Mouse (Mus musculus) hindbrain, embryonic 15.5 days (tissue): ENCODE measurements at regions not wholly inside any gene's neighbourhood (a gene's known extent, or its start where the extent isn't known, plus 50 kb on each side); places are given as distances from the start of the nearest gene placed in this dataset.
A peak's percentile ranks its signal among the peaks of the same experiment; 100 is the strongest.

ENCODE experiments used
- ATAC-seq: fragments of 200-750 bp; cut with Nextera tagmentation; 2 replicates; pipeline ENCODE4 v1.8.0; 2017; ENCODE audit warnings: low read depth, moderate number of reproducible peaks, moderate TSS enrichment; ENCODE audit not compliant: low FRiP score
- H3K27ac ChIP-seq: fragments of 300-500 bp; sonication (generic); replicated peaks from 2 replicates; pipeline ENCODE4 v1.5.1; 2015; ENCODE audit warnings: mild to moderate bottlenecking, inconsistent platforms
- H3K27me3 ChIP-seq: fragments of 300-500 bp; sonication (generic); 2 replicates; pipeline ENCODE4 v1.6.1; 2015; ENCODE audit warnings: control low read depth, inconsistent platforms
- H3K36me3 ChIP-seq: fragments of 300-500 bp; sonication (generic); 2 replicates; pipeline ENCODE4 v1.6.1; 2015; ENCODE audit warnings: control low read depth, inconsistent platforms
- H3K4me1 ChIP-seq: fragments of 300-500 bp; sonication (generic); replicated peaks from 2 replicates; pipeline ENCODE4 v1.6.1; 2015; ENCODE audit warnings: control low read depth, inconsistent platforms
- H3K4me2 ChIP-seq: fragments of 300-500 bp; sonication (generic); 2 replicates; pipeline ENCODE4 v1.6.1; 2015; ENCODE audit warnings: moderate library complexity, mild to moderate bottlenecking, inconsistent platforms
- H3K4me3 ChIP-seq: fragments of 300-500 bp; sonication (generic); 2 replicates; pipeline ENCODE4 v1.5.1; 2015; ENCODE audit warnings: mild to moderate bottlenecking, inconsistent platforms
- H3K9ac ChIP-seq: fragments of 300-500 bp; sonication (generic); 2 replicates; pipeline ENCODE4 v1.6.1; 2015; ENCODE audit warnings: inconsistent platforms
- H3K9me3 ChIP-seq: fragments of 300-500 bp; sonication (generic); 2 replicates; pipeline ENCODE4 v1.6.1; 2016; ENCODE audit warnings: control low read depth, inconsistent platforms
- WGBS: fragments of 180-500 bp; shearing (Covaris S2); methylation state at CpG from one replicate; pipeline ENCODE4 v1.1.7; 2015; 5-methylcytosine and 5-hydroxymethylcytosine counted together

DNA sequence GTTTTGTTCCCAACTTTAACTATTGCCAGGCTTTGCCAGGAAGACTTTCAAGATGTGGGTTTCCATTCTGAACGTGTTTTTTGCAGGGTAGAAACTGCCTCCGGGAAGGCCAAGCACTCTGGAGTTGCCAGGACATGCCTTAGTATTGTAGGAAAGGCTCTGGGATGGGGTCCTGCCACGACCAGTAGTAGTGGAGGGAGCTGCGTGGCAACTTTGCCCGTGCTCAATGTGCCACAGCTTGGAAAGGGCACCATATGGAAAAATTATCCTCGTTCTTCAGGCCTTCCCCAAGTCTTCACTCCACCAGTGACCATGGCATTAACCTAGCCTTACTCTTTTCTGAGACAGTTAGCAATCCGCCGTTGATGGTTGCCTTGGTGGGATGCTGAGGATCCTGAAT is 72.5 kb upstream of the Ppara start:
- no peak overlapping the region for H3K27ac ChIP-seq
- H3K4me2 ChIP-seq, result no peak overlapping the region
- H3K36me3 ChIP-seq, result no peaks in the 10 kb centered on the region
- H3K9me3 ChIP-seq, result no peaks in the 10 kb centered on the region
- WGBS, result 88% methylated on average over 8 of the region's 8 CpGs
- peaks cover 16% of the 10 kb centered on the region for H3K4me1 ChIP-seq
- ATAC-seq, result no peak
- no peak overlapping the region for H3K9ac ChIP-seq
- no peak overlapping the region for H3K4me3 ChIP-seq
- peaks cover 60% of the 10 kb centered on the region for H3K27me3 ChIP-seq

DNA sequence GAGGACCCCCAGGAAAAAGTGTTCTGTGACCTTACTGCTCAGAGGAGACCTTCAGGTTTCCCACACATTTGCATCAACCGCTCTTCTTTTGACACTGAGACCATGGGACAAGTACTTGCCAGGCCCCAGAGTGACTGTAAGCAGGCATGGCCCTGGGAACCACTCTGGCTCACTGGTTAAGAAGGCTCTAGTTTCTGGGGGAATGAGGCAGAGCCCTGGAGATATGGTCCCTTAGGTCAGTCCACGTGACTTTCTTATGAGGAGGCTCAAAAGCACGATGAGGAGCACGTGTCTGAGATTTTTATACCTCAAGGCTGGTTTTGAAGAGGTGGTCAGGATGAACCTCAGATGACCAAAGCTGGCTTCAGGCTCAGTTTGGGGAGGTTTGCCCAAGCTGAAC is 72.1 kb upstream of the Ppara start:
- Histone ChIP-seq H3K4me3 (no peak overlapping the region), H3K27me3 (peaks cover 63% of the 10 kb centered on the region), H3K9ac (no peak overlapping the region), H3K9me3 (no peaks in the 10 kb centered on the region), H3K36me3 (no peaks in the 10 kb centered on the region), H3K27ac (no peak overlapping the region), H3K4me2 (no peak overlapping the region), H3K4me1 (peaks cover 20% of the 10 kb centered on the region)
- WGBS, result 89% methylated on average over 4 of the region's 4 CpGs
- no peak for ATAC-seq

DNA sequence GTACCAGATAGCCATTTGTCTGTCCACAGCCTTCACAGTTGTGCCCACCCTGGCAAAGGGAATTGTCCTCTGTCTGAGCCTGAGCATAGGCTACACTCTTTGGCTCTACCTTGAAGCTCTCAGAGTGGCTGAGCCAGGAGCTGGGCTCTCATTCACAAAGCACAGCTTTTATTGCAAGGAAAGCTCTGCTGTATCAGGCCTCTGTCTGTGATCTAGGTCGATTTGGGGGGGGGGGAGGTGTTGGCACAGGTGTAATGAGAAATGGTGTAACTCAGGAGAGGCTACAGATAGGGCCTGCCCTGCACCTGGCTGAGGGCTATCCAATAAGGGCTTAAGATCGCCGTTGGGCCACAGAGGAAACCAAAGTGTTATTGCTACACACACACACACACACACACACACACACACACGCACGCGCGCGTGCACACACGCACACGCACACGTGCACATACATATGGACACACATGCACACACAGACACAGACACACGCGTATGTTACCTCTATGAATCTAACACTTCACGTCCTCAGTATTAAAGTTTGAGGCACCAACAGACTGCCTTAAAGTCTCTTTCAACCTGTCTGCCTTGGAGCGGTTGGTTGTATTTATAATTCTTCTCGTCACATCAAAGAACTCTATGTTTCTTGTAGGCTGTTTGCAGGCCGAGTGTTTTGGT is 70.9 kb upstream of the Ppara start:
- no peak for ATAC-seq
- peaks cover 28% of the 10 kb centered on the region for H3K4me1 ChIP-seq
- H3K27ac ChIP-seq, result no peak overlapping the region
- H3K4me2 ChIP-seq, result no peak overlapping the region
- H3K9ac ChIP-seq, result no peak overlapping the region
- no peak overlapping the region for H3K4me3 ChIP-seq
- no peaks in the 10 kb centered on the region for H3K36me3 ChIP-seq
- WGBS, result 87% methylated on average over 17 of the region's 17 CpGs
- H3K9me3 ChIP-seq, result no peaks in the 10 kb centered on the region
- H3K27me3 ChIP-seq, result peaks cover 60% of the 10 kb centered on the region

DNA sequence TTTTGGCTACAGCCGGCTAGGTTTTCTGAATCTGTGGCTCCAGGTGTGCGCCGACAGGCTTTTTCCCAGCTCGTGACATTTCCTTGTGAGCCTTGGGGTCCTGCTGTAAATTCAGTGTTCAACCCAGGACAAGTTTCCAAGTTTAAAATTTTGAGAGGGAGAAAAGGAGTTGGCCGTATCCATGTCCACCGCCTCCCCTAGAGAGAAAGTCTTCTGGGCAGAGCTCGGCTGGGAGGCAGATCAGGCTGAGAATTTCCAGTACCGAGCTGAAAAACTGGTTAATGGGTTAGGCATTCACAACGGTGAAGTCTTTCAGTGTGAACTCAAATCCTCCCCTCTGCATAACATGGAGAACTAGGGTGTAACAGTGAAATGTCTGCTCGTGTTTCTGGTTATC is 70.4 kb upstream of the Ppara start:
- Histone ChIP-seq H3K4me2 (no peak overlapping the region), H3K4me3 (no peak overlapping the region), H3K27me3 (peaks cover 55% of the 10 kb centered on the region), H3K36me3 (no peaks in the 10 kb centered on the region), H3K9ac (no peak overlapping the region), H3K27ac (no peak overlapping the region), H3K9me3 (no peaks in the 10 kb centered on the region), H3K4me1 (peaks cover 33% of the 10 kb centered on the region)
- 74% methylated on average over 10 of the region's 10 CpGs for WGBS
- ATAC-seq, result no peak

DNA sequence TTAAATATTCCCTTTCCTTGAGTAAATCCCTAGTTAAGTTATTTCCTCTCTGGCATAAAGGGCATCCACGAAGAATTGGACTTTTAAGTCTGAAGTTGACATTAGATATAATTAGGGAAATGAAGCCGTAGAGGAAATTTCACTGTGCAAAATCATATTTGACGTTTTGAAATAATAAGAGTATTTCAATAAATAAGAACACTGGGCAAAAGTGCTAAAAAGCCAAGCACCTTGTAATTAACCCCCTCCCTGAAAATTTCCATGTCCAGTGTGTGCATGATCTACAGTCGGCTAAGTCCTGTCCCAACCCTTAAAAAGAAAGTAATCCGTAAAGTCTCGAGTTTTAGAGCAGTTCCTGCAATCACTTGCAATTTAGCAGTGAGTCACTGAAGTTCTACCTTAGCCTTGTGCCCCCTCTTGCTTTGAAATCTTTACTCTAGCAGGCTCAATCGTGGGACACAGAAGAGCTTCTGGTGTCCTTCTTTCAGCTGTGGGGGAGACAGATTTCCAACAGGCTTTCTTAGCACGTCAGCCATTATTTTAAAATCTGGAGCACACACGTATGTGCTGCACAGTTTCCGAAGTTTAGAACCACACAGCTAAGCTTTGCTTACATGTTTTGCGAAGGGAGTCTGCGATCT is 69.5 kb upstream of the Ppara start:
- Histone ChIP-seq H3K27ac (no peak overlapping the region), H3K4me1 (peaks cover 37% of the 10 kb centered on the region), H3K9me3 (no peaks in the 10 kb centered on the region), H3K9ac (no peak overlapping the region), H3K36me3 (no peaks in the 10 kb centered on the region), H3K4me3 (no peak overlapping the region), H3K4me2 (no peak overlapping the region), H3K27me3 (peaks cover 49% of the 10 kb centered on the region)
- ATAC-seq, result no peak
- WGBS, result 76% methylated on average over 12 of the region's 12 CpGs

DNA sequence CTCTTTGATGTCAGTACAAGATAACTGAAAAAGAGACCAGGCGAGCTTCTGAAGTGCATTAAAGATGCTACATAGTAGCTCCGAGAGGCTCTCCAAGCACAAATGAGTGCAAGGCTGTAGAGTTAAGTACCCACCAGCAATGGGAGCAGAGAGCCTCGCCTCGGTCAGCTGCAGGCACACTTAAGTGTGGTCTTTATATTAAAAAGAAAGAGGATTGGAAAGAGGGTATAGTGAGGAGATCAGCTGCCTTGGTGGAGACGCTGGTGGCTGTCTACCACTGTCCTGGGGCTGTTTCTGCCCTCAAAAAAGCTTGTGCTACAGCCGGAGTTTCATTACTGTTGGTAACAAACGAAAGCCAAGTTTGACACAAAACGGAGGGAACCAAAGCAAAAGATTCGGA is 68.3 kb upstream of the Ppara start:
- Histone ChIP-seq H3K4me1 (peaks cover 31% of the 10 kb centered on the region), H3K27ac (peak overlapping the region; percentile 76), H3K4me3 (no peak overlapping the region), H3K9ac (peak overlapping the region; percentile 30; the same call in 1 of the 2 replicates), H3K27me3 (peaks cover 41% of the 10 kb centered on the region), H3K4me2 (peak overlapping the region; percentile 42), H3K36me3 (no peaks in the 10 kb centered on the region), H3K9me3 (no peaks in the 10 kb centered on the region)
- WGBS, result 55% methylated on average over 9 of the region's 9 CpGs
- ATAC-seq, result no peak

DNA sequence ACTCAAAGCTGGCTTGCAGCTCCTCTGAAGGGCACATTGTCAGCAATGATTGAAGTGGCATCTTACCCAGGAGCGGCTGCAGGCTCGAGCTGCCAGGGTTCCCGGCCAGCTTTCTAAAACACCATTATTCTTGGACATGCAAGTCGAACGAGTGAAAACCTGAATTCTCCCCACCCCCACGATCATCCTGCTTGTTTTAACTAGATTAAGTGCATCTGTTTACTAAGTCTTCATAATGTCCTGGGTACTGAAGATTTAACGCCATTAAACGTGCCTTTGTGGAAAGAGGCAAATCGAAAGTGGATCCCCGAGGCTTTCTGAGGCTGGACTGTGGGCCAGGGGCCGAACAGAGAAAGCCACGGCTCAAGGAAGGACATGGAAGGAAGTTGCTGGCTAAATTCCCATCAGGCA is 67.4 kb upstream of the Ppara start:
- peak overlapping the region; percentile 26 for H3K9ac ChIP-seq
- WGBS, result 32% methylated on average over 12 of the region's 12 CpGs
- peaks cover 31% of the 10 kb centered on the region for H3K4me1 ChIP-seq

DNA sequence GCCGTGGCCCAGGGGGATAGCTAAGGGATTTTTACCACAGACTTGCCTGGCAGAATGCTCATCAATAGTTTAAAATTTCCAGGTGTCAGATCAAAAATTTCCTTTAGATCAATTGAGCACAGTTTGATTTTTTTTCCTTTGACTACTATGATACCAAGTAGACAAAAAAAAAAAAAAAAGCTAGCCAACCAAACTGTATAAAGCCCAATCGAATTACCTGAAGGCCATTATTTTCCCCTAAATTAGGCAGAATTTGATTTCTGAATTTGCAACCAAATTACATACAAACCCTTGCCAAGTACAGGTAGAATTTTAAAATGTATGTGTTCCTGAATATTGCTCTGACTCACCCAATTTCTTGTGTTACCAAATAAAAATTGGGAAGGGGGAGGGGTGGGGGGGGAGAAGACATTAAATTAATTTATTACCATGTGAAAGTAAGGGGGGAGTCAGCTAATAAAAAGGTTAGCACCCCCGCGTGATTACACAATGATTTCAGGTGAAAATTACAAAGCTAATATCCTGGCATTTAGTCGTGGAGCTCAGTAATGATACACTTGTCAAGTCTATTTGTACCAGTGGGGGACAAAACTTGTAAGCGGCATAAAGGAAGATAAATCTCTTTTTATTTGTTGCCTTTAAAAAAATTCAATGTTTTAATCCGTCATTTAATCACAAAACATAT is 66.7 kb upstream of the Ppara start:
- peak overlapping the region; percentile 41 for H3K4me2 ChIP-seq
- peak overlapping the region; percentile 26; the same call in 1 of the 2 replicates for H3K9ac ChIP-seq
- peaks cover 31% of the 10 kb centered on the region for H3K4me1 ChIP-seq
- 66% methylated on average over 7 of the region's 7 CpGs for WGBS
- no peak for ATAC-seq
- H3K36me3 ChIP-seq, result no peaks in the 10 kb centered on the region
- peak overlapping the region; percentile 100 for H3K27ac ChIP-seq
- 0 out of 2 replicates have a peak overlapping the region, but pooled peaks have one; percentile 15 for H3K4me3 ChIP-seq
- peaks cover 26% of the 10 kb centered on the region for H3K27me3 ChIP-seq
- no peaks in the 10 kb centered on the region for H3K9me3 ChIP-seq

More for the DNA sequence above, 67.4 kb upstream of the Ppara start:
- H3K9me3 ChIP-seq, result no peaks in the 10 kb centered on the region
- ATAC-seq, result no peak
- H3K4me3 ChIP-seq, result peak overlapping the region; percentile 15
- H3K36me3 ChIP-seq, result no peaks in the 10 kb centered on the region
- H3K27me3 ChIP-seq, result peaks cover 33% of the 10 kb centered on the region
- H3K4me2 ChIP-seq, result peak overlapping the region; percentile 41
- peak overlapping the region; percentile 100 for H3K27ac ChIP-seq

DNA sequence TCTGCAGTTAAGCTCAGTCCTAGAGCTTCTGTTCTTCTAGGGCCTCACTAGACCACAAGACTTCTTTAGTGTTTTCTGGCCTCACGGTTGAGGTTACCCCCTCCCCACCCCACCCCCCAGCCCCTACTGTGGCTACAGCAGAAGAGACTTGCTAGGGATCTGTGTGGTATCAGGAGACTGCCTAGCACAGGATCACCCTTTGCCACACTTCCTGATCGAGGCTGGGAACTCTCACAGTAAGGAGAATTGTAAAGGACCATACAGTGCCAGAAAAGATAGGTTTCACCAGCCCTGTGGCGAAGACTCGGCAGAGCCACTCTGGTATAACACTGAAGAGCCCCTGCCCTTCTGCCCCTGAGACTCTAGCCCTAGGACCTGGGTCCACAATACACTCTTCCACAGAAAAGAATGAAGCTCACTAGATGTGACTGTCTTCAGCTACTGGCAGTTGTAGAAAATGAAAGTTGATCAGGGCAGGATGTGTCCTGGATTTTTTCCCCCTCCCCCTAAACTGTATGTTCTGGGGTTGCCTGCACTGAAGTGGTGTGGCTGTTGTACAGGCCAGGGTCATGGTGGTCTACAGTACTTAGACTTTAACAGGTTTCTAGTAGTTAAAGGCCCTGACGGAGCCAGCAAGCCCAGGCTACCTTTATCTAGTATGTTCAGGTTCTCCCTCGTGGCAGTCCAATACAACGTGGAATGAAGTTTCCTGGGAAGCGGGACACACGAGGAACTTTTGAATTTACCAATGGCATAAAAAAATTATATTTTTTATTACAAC is 65.7 kb upstream of the Ppara start:
- H3K4me3 ChIP-seq, result peak overlapping the region; percentile 82
- H3K4me2 ChIP-seq, result peak overlapping the region; percentile 77
- H3K36me3 ChIP-seq, result no peaks in the 10 kb centered on the region
- no peaks in the 10 kb centered on the region for H3K9me3 ChIP-seq
- H3K9ac ChIP-seq, result peak overlapping the region; percentile 92
- peaks cover 17% of the 10 kb centered on the region for H3K27me3 ChIP-seq
- WGBS, result 37% methylated on average over 9 of the region's 9 CpGs
- ATAC-seq, result no peak
- H3K4me1 ChIP-seq, result peaks cover 38% of the 10 kb centered on the region
- H3K27ac ChIP-seq, result peak overlapping the region; percentile 100

DNA sequence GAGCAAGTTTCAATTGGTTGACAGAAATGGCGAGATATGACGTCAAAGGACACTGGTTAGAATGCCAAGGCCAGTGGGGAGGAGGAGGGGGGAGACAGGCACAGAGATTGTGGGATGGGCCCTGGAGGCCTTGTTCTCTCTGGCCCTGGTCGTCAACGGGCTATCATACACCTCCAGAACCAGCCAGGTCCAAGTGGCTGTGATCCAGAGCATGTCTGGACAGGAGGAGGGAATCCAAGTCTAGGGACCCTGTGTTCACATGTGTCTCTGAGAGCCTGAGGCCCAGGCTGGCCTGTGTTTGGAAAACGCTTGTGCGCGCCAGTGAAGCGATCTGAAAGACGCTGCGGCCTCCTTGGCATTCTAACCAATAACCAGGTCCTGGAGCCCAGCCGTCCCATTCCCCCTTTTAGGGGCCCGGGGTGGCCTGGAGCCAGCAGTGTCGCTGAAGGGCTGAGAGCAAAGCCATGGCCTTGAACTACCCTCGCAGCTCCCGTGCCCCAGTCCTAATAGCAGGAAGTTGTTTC is 65.1 kb upstream of the Ppara start:
- WGBS, result 19% methylated on average over 15 of the region's 15 CpGs
- peaks cover 15% of the 10 kb centered on the region for H3K27me3 ChIP-seq
- peak overlapping the region; percentile 77 for H3K4me2 ChIP-seq
- ATAC-seq, result peak; percentile 69
- H3K9me3 ChIP-seq, result no peaks in the 10 kb centered on the region
- peaks cover 45% of the 10 kb centered on the region for H3K4me1 ChIP-seq
- H3K36me3 ChIP-seq, result no peaks in the 10 kb centered on the region
- peak overlapping the region; percentile 100 for H3K27ac ChIP-seq
- H3K9ac ChIP-seq, result peak overlapping the region; percentile 92
- peak overlapping the region; percentile 82 for H3K4me3 ChIP-seq

DNA sequence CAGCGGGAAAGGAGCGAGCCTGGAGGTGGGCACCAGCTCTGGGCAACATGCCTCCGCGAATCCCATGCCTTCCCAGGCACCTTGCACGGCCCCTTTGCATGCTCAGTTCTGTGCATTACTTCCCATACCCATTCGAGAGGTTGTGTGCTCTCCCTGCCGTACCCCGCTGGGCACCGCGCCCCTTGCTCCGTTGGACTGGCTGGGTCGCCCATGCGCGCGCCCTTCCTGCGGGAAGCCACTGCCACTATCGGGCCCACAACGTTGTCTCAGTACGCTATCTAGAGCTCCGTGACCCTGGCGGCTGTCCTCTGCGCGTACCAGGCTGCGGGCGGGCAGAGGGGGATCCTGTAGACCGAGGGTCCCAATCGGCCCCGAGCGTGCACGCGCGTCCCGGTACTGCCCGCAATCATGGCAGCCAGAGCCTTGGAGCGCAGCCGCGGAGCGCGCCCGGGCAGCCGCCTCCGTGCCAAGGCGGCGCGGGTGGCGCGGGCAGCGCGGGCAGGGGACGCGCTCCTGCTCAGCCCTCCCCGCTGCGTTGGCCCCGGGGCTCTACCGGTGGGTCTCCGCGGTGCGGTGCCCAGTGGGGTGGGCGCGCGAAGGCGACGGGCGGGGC is 64.5 kb upstream of the Ppara start:
- H3K27ac ChIP-seq, result peak overlapping the region; percentile 100
- peak; percentile 83 for ATAC-seq
- H3K4me3 ChIP-seq, result peak overlapping the region; percentile 82
- H3K4me1 ChIP-seq, result peaks cover 49% of the 10 kb centered on the region
- peak overlapping the region; percentile 92 for H3K9ac ChIP-seq
- peaks cover 14% of the 10 kb centered on the region for H3K27me3 ChIP-seq
- H3K9me3 ChIP-seq, result no peaks in the 10 kb centered on the region
- no peaks in the 10 kb centered on the region for H3K36me3 ChIP-seq
- peak overlapping the region; percentile 77 for H3K4me2 ChIP-seq
- WGBS, result under 1% methylated on average over 60 of the region's 64 CpGs
